Comparison of ENCODE assay signal across 18 mouse cellular contexts in genomic region chr5:112156005-112156404, GRCm38 (mm10).
DNase-seq lines count a peak whose midpoint lies in the region; ATAC-seq and TF ChIP-seq lines count a peak whose summit lies in the region.
"Had no signal": no experiment of that assay in that cellular context is flagged by ENCODE, and none has a peak within 500 bp of the region (broad histone marks: within the 10 kb centered on the region; RNA-seq: fewer than 3 reads in every experiment).

No protein-coding gene starts in this region.

- H3K9me3 ChIP-seq in midbrain, embryonic 10.5 days (replicated peaks) = no peaks in the 10 kb centered on the region
- H3K9me3 ChIP-seq in midbrain, embryonic 13.5 days = no peaks in the 10 kb centered on the region; the same call in 1 of the 2 replicates
- no peaks in the 10 kb centered on the region for H3K9me3 ChIP-seq in embryonic facial prominence, embryonic 10.5 days
- no peaks in the 10 kb centered on the region for H3K9me3 ChIP-seq in stomach, postnatal 0 days (ENCODE audit: control insufficient read depth, low read length)
- H3K9me3 ChIP-seq: hindbrain, embryonic 13.5 days; intestine, embryonic 15.5 days had no signal

- peaks cover 69% of the 10 kb centered on the region for H3K27me3 ChIP-seq in midbrain, embryonic 10.5 days (ENCODE audit: low read depth, poor library complexity, severe bottlenecking)
- peaks cover 42% of the 10 kb centered on the region for H3K27me3 ChIP-seq in midbrain, embryonic 13.5 days
- peaks cover 81% of the 10 kb centered on the region for H3K27me3 ChIP-seq in embryonic facial prominence, embryonic 10.5 days (replicated peaks; ENCODE audit: low read depth, poor library complexity, severe bottlenecking)
- no peaks in the 10 kb centered on the region for H3K27me3 ChIP-seq in stomach, postnatal 0 days (ENCODE audit: control insufficient read depth, insufficient read depth, low read length)

- ATAC-seq in midbrain, embryonic 13.5 days = no peak
- ATAC-seq in stomach, postnatal 0 days (ENCODE audit: low FRiP score, low TSS enrichment) = no peak
- ATAC-seq: forebrain, embryonic 14.5 days; intestine, embryonic 15.5 days had no signal

- no peak overlapping the region for H3K9ac ChIP-seq in midbrain, embryonic 13.5 days (replicated peaks)
- no peak overlapping the region for H3K9ac ChIP-seq in stomach, postnatal 0 days (ENCODE audit: low read length)
- H3K9ac ChIP-seq: hindbrain, embryonic 13.5 days; intestine, embryonic 15.5 days had no signal

- no peak for TF ChIP-seq CTCF in stomach, postnatal 0 days (IDR thresholded peaks at IDR 0.05; ENCODE audit: low read depth)

- H3K4me3 ChIP-seq in midbrain, embryonic 10.5 days = no peak overlapping the region
- H3K4me3 ChIP-seq in midbrain, embryonic 13.5 days (replicated peaks) = no peak overlapping the region
- H3K4me3 ChIP-seq in embryonic facial prominence, embryonic 10.5 days = no peak overlapping the region
- no peak overlapping the region for H3K4me3 ChIP-seq in stomach, postnatal 0 days (ENCODE audit: low read depth, low read length)
- H3K4me3 ChIP-seq: hindbrain, embryonic 13.5 days; intestine, embryonic 15.5 days had no signal

- DNase-seq in midbrain, embryonic 10.5 days (ENCODE audit: low spot score) = peak; percentile 50
- DNase-seq in embryo, embryonic 10 days (ENCODE audit: low spot score) = peak; percentile 51
- peak; percentile 39 for DNase-seq in embryonic facial prominence, embryonic 10.5 days (ENCODE audit: low spot score)
- DNase-seq in retina, postnatal 1 day = peak; percentile 54
- no peak for DNase-seq in left cerebral cortex, adult 8-10 months (ENCODE audit: low spot score in 2 of 2)
- DNase-seq in stomach, postnatal 0 days (ENCODE audit: low spot score) = no peak
- DNase-seq: adrenal gland, adult 8-10 months; cerebellum, adult 11 months; cerebellum, adult 9-10 months; cerebellum, postnatal 25 days; gastrocnemius, postnatal 36 days; heart, adult 11 months; heart, postnatal 10 days; heart, postnatal 4 days had no signal

- WGBS in midbrain, embryonic 10.5 days = 14% methylated on average over 1 of the region's 1 CpGs
- 12% methylated on average over 1 of the region's 1 CpGs for WGBS in midbrain, embryonic 13.5 days
- WGBS in embryonic facial prominence, embryonic 10.5 days = 17% methylated on average over 1 of the region's 1 CpGs
- WGBS in stomach, postnatal 0 days = 58% methylated on average over 1 of the region's 1 CpGs

- TF ChIP-seq EP300 in stomach, postnatal 0 days (optimal IDR thresholded peaks at IDR 0.05) = no peak

- H3K36me3 ChIP-seq in midbrain, embryonic 10.5 days = no peaks in the 10 kb centered on the region
- no peaks in the 10 kb centered on the region for H3K36me3 ChIP-seq in midbrain, embryonic 13.5 days
- H3K36me3 ChIP-seq in embryonic facial prominence, embryonic 10.5 days (replicated peaks) = no peaks in the 10 kb centered on the region
- no peaks in the 10 kb centered on the region for H3K36me3 ChIP-seq in stomach, postnatal 0 days (ENCODE audit: control insufficient read depth, insufficient read depth, low read length)
- H3K36me3 ChIP-seq: hindbrain, embryonic 13.5 days; intestine, embryonic 15.5 days had no signal

- H3K4me2 ChIP-seq in midbrain, embryonic 13.5 days (replicated peaks) = no peak overlapping the region
- H3K4me2 ChIP-seq in stomach, postnatal 0 days (replicated peaks; ENCODE audit: low read depth) = no peak overlapping the region
- H3K4me2 ChIP-seq: hindbrain, embryonic 13.5 days; intestine, embryonic 15.5 days had no signal

- peak overlapping the region; percentile 14; the same call in 1 of the 2 replicates for H3K27ac ChIP-seq in midbrain, embryonic 10.5 days (replicated peaks)
- no peak overlapping the region for H3K27ac ChIP-seq in midbrain, embryonic 13.5 days
- H3K27ac ChIP-seq in embryonic facial prominence, embryonic 10.5 days (replicated peaks) = no peak overlapping the region
- H3K27ac ChIP-seq in stomach, postnatal 0 days (replicated peaks) = no peak overlapping the region
- H3K27ac ChIP-seq: hindbrain, embryonic 13.5 days; intestine, embryonic 15.5 days had no signal

- peaks cover 52% of the 10 kb centered on the region for H3K4me1 ChIP-seq in midbrain, embryonic 10.5 days
- H3K4me1 ChIP-seq in midbrain, embryonic 13.5 days (replicated peaks) = 0 out of 2 replicates have a peak, but pooled peaks cover 3% of the 10 kb centered on the region
- H3K4me1 ChIP-seq in embryonic facial prominence, embryonic 10.5 days = peaks cover 43% of the 10 kb centered on the region
- H3K4me1 ChIP-seq in stomach, postnatal 0 days (replicated peaks; ENCODE audit: control insufficient read depth, insufficient read depth) = 0 out of 2 replicates have a peak, but pooled peaks cover 2% of the 10 kb centered on the region

Comparison
In these comparisons a context has a peak if more than half of its experiments do, and no peak if none do; other contexts are left out.
1. DNase-seq: peak in midbrain, embryonic 10.5 days (single experiment), embryo, embryonic 10 days (single experiment), embryonic facial prominence, embryonic 10.5 days (single experiment) and retina, postnatal 1 day (single experiment); none in left cerebral cortex, adult 8-10 months (0 of 2) and stomach, postnatal 0 days (single experiment).